Mouse (Mus musculus) heart, postnatal 36 days (tissue): Measurements from ENCODE around the gene Ctbs. TPM values are rescaled to one million over a fixed set of nuclear protein-coding genes. Genes with fewer than 3 reads are reported as not detected.
A peak's percentile ranks its signal among the peaks of the same experiment; 100 is the strongest.

Source experiments
- DNase-seq, 2 experiments: peaks; one replicate each; pipeline ENCODE4 v3.0.0; 2021 to 2022
- intact Hi-C: fragments of 180-260 bp; cut with DNase I; formaldehyde crosslinking; loops from one replicate; pipeline ENCODE4 v1.15.1; 2025
- total RNA-seq, 2 experiments: library from RNA; stranded (reverse); gene quantifications; 2 replicates each; pipeline ENCODE4 v1.2.3; 2021

Ctbs gene
- total RNA-seq, 2 experiments from 2014 or later = 3.4 TPM

DNA sequence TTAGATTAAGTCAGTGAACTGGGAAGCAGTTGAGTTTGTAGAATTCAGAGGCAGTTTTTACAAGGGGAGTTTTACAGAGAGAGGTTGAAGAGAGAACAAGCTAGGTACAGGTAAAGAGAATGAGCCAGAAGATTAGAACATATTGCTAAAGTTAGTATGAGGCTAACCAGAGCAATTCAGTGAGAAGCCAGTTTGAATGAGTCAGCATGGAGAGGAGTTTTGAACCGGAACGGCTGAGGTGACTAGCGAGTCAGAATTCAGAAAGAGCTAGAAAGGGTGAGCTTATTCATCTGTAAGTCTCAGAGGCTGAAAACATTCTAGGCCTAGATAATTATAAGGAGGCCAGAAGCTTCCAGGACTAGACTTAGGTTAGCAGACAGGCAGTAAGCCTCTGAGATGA lies 24.8 kb downstream of the Ctbs start:
- intact Hi-C loops = no loop called here

DNA sequence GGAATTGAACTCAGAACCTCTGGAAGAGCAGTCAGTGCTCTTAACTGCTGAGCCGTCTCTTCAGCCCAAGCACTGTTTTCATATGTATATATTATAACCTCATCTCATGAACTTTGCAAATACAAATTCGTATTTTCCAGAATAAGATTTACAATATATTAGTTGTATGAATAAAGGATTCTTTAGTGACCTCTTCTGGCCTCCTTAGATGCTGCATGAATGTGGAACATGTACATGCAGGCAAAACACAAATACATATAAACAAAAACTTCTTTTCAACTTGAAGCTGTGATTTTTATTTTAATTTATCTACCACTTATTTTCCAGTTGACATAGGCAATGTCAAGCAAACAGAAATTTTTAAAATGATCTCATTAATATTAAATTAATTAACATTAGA lies 32.4 kb downstream of the Ctbs start:
- DNase-seq = no peak
- intact Hi-C loops = loop anchor here (1.0 kb wide), 1 partner anchor 137 kb away; no protein-coding TSS in a partner anchor

More for the DNA sequence above, 24.8 kb downstream of the Ctbs start:
- DNase-seq = no peak

DNA sequence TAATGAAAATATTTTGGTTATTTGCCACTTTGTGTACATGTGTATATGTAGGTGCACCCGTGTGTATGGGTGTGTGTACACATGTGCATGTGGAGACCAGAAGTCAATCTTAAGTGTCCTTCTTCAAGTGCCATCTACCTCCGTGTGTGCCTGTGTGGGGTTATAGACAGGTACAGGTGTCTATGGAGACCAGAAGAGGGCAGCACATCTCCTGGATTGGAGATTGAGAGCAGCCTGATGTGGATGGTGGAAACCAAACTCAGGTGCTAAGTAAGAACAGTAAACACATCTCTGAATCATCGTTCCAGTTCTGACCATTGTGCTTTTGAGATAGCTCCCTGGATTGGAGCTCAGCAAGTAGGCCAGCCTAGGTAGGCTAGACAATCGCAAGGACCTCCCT lies 36.9 kb downstream of the Ctbs start:
- intact Hi-C loops = no loop called here
- DNase-seq = no peak

DNA sequence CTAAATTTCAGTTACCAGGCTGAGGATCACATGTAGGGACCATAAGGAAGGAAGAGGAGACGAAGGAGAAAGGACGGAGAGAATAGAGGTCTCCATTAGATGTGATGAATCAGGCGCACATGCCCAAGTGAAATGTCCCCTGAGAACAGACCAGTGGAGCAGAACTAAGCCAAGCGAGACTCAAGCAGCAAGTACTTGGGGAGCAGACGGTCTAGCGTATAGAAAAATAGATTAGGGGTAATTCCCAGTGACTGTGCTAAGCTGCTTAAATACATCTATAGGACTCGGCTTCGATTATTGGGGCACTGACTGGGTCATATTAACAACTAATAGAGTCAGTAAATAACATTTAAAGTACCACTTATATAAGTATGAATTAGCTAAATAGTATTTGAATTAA lies 45.3 kb downstream of the Ctbs start:
- intact Hi-C loops = loop anchor here (5.0 kb wide), 2 partner anchors 43 to 88 kb away; no protein-coding TSS in a partner anchor

DNA sequence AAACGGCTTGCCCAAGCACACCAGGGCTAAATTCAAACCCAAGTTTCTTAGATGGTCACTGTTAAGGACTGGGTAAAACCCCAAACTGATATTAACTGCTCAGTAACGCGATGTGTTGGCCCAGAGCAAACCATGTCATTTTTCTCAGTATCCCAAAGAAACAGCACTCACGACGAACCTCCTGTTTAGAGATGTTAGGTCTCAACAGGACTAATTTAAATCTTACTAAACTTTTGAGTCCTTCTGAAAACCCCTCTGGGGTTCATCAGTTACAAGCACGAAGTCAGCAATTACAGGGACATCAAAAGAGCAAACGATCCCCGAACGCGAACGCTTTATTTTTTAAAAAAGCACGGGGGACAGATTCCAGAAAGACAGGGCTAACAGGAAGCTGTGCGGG lies 49.4 kb downstream of the Ctbs start:
- no peak for DNase-seq
- intact Hi-C loops = loop anchor here (5.0 kb wide), 2 partner anchors 47 to 92 kb away; no protein-coding TSS in a partner anchor

More for the DNA sequence above, 45.3 kb downstream of the Ctbs start:
- DNase-seq = no peak

DNA sequence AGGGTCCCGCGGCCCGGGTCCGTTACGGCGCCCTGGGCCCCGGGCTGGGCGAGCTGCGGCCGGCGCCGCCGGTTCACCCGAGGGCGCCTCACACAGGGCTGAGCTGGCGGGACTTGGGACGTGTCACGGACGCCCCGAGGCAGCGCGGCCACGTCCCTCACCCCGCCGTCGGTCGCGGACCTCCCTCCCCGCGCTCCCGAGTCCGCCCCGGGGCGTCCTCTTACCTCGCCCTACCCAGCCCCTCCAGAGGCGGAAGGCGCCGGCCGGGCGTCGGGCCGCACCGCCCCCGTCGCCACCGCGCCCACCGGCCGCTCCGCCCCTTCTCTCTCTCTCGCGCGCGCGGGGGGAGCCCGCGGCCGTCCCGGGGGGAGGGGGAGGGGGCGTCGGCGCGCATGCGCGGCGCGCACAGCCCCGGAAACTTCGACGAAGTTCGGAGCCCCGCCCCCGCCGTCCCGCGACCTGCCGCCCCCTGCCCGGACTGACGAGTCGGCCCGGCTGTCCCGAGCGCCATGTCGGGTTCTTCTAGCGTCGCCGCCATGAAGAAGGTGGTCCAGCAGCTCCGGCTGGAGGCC lies 49.9 kb downstream of the Ctbs start, which contains the start of the genes Spata1 and Gng5:
TSS of gene Spata1 (minus strand) at position 323 of the 572 bp plus-strand sequence.
TSS of gene Gng5 (plus strand) at position 377 of the 572 bp plus-strand sequence.
- intact Hi-C loops = loop anchor here (2.0 to 5.0 kb wide), 4 partner anchors 21 to 313 kb away; partner anchors contain the start of genes Prkacb and Rpf1
- DNase-seq = peak; percentile 87 to 91

DNA sequence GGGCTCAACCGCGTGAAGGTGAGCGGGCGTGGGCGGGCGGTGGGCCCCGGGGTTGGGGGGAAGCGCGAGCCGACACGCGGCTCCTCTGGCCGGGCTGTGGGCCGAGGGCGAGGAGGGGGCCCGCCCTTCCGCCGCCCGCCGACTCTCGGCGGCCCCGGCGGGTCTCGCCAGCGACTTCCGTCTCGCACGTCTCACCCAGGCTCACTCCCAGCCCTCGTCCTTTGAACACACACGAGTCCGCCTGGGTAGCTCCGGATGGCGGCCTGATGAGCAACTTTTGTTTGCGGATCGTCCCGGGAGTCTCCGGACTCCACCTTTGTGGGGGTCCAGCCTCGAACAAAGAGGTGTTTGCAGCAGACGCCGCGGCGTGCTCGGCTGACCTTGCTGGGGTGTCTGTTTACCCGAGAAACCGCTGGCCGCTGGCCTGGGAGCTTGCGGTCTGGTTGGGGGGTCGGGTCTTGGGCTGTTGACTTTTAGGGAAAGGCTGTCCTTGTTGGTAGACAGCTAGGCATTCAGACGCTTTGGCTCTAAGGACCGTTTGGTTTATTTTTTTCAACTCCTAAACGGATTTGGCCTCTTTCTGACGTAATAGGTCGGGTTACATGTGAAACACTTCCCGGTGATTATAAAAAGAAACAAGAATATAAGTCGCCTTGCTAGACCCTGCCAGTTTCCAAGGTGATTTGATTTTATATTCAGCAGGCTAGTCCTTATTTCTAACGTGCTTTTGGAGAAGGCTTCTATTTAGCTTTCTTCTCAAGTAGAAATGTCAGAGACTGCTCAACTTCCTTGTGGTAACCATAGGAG lies 50.6 kb downstream of the Ctbs start:
- DNase-seq = peak in 1 of 2 experiments; percentile 55
- intact Hi-C loops = loop anchor here (2.0 kb wide), 2 partner anchors 21 to 313 kb away; partner anchors contain the start of genes Prkacb and Rpf1

DNA sequence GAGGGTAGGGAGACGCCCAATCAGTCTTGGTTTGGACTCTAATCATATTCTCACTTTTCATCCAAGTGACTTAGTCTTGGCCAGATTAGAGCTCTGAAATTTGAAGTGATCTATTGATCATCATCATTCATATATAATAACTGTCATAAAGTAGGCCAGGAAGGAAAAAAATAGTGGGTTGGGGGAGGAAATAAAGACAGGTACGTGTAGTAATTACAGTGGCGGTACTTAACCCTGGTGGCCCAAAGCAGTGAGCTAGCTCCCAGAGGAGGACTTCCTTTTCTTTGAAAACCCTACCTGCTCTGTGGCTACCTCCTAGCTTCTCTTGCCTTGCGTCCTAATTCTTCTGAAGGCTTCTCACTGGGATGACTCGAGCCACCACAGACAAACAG lies 51.2 kb downstream of the Ctbs start:
- no peak for DNase-seq
- intact Hi-C loops = loop anchor here (2.0 kb wide), 2 partner anchors 20 to 312 kb away; partner anchors contain the start of genes Prkacb and Rpf1

DNA sequence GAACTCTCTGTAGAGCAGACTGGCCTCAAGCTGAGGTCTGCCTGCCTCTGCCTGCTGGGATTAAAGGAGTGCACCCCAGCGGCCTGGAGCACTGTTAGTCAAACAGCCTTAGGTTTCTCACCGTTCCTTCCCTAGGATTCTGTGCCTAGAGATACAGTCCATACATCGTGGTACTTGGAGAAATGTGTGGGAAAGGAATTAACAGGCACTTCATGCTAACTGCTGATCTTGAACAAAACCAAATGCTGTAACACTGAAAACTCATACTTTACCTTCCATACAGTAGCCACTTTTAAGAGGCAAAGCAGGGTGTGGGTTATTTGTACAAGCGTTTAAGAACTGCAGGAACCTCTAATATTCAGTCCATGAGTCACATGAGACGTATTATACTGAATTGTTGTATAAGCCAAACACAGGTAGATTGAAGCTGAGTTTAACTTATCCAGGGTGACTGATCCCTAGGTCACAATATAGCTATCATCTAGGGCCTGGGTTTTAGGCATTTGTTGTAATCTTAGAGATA lies 52.1 kb downstream of the Ctbs start:
- intact Hi-C loops = loop anchor here (2.0 kb wide), 2 partner anchors 19 to 311 kb away; partner anchors contain the start of genes Prkacb and Rpf1

DNA sequence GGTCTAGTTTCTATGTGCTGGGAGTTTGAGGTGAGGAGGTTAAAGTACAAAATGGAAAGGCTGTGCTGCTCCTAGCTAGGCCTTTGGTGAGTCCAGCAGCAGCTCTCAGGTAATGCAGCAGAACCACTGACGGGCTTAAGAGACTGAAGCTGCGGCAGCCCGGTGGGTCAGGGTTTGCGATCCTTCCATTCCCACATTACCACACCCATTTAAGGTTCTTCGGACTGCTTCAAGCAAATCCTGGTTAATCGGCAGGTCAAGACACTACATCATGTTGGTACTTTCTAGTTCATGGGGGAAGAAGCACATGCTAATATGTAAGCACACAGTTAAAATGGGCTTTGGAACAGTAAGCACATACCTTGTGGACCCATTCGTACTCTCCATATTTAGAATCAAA lies 57.1 kb downstream of the Ctbs start:
- no peak for DNase-seq
- intact Hi-C loops = no loop called here

More for the DNA sequence above, 52.1 kb downstream of the Ctbs start:
- no peak for DNase-seq

Other genes with a start within 250 kb of the Ctbs start
- under 1 TPM; 0.24 to 0.28 TPM for gene Lpar3, start 228.8 kb upstream of the Ctbs start, total RNA-seq
- 10 to 100 TPM; 12.9 to 13.1 TPM for gene Ssx2ip, start 45.2 kb upstream of the Ctbs start, total RNA-seq
- gene Spata1, start 50.0 kb downstream of the Ctbs start, total RNA-seq = 1 to 10 TPM; 2.1 to 2.3 TPM
- gene Gng5, start 50.0 kb downstream of the Ctbs start, total RNA-seq = 100 to 1,000 TPM; 246 to 247 TPM
- gene Rpf1, start 71.6 kb downstream of the Ctbs start, total RNA-seq = 10 to 100 TPM; 15.7 to 16.0 TPM
- not detected for gene Uox, start 120.6 kb downstream of the Ctbs start, total RNA-seq
- gene Dnase2b, start 165.8 kb downstream of the Ctbs start, total RNA-seq = not detected
- not detected for gene 4930503B20Rik, start 201.5 kb downstream of the Ctbs start, total RNA-seq
- gene Samd13, start 235.8 kb downstream of the Ctbs start, total RNA-seq = 1 to 10 TPM; 1.6 to 2.4 TPM